Mouse (Mus musculus): ENCODE data around the gene Olfr1391. TPM values are rescaled to one million over a fixed set of nuclear protein-coding genes. Genes with fewer than 3 reads are reported as not detected.

Olfr1391 gene
- not detected in 2 replicates for total RNA-seq (2012; rRNA removed)
- not detected in 2 replicates for total RNA-seq (2014; rRNA removed)
- not detected in 2 replicates for polyA plus RNA-seq (2012; ENCODE audit: insufficient read length, low read depth)

GRCm38 (mm10) chr11:49322442-49322841 is at the start of gene Olfr1391:
TSS of gene Olfr1391 (plus strand) at chr11:49322742.
- Histone ChIP-seq H3K4me3 (replicated peaks in 1 of 3; ENCODE audit: low read depth in 2 of 3, low read length in 2 of 3, poor library complexity in 1 of 3) (no peak within 1 kb of the TSS), H3K27me3 (replicated peaks) (no peaks in the 10 kb centered on the region), H3K4me2 (ENCODE audit: insufficient read depth, low read depth, poor library complexity, severe bottlenecking) (no peak within 1 kb of the TSS), H3K27ac (ENCODE audit: insufficient read depth, low read depth) (no peak within 1 kb of the TSS), H3K36me3 (replicated peaks in 1 of 2; ENCODE audit: control insufficient read depth in 1 of 2, insufficient read depth in 1 of 2, low read length in 1 of 2) (no peaks in the 10 kb centered on the region), H3K4me1 (ENCODE audit: control insufficient read depth in 1 of 2, insufficient read depth in 2 of 2) (peaks cover 0 to 6% of the 10 kb centered on the region in 2 experiments; a peak in 1 of 4 replicates), H3K79me2 (replicated peaks; ENCODE audit: control insufficient read depth, extremely low read depth, insufficient read depth, poor library complexity, severe bottlenecking) (no peaks in the 10 kb centered on the region), H3K9me3 (replicated peaks; ENCODE audit: low read length) (no peaks in the 10 kb centered on the region), H3K9ac (ENCODE audit: insufficient read depth, low read depth) (no peak within 1 kb of the TSS)
- dilution Hi-C loops (cut with MboI; ENCODE audit: extremely low pct_ligation_motif_present, extremely low pct_unique_long_range_greater_than_20kb, low sequenced_read_pairs) (no loop called here), in situ Hi-C loops (cut with MboI; ENCODE audit: low pct_ligation_motif_present, low pct_unique_long_range_greater_than_20kb, low sequenced_read_pairs) (no loop called here)
- DNase-seq (ENCODE audit: extremely low read depth) = no peak
- no peak for TF ChIP-seq E2F4 (IDR thresholded peaks at IDR 0.05; ENCODE audit: insufficient replicate concordance, low read depth, low read length)
- TF ChIP-seq EP300 (IDR thresholded peaks at IDR 0.05; ENCODE audit: low read length) = no peak
- TF ChIP-seq TBP (conservative IDR thresholded peaks at IDR 0.05; ENCODE audit: low read depth, low read length) = no peak
- TF ChIP-seq ETS1 (conservative IDR thresholded peaks at IDR 0.05; ENCODE audit: low read depth, low read length) = no peak
- TF ChIP-seq MEF2A (IDR thresholded peaks at IDR 0.05; ENCODE audit: borderline replicate concordance, low read depth, low read length) = no peak
- no peak for TF ChIP-seq CHD1 (IDR thresholded peaks at IDR 0.05; ENCODE audit: low read depth, low read length)
- TF ChIP-seq RAD21 (IDR thresholded peaks at IDR 0.05; ENCODE audit: low read depth, low read length) = no peak
- no peak for TF ChIP-seq POLR2AphosphoS2 (IDR thresholded peaks at IDR 0.05; ENCODE audit: low read depth, low read length)
- no peak for TF ChIP-seq GABPA (IDR thresholded peaks at IDR 0.05; ENCODE audit: insufficient replicate concordance, low read depth, low read length)
- TF ChIP-seq TCF12 (IDR thresholded peaks at IDR 0.05; ENCODE audit: low read depth, low read length) = no peak
- no peak for TF ChIP-seq MAX (IDR thresholded peaks at IDR 0.05; ENCODE audit: low read length)
- no peak for TF ChIP-seq MXI1 (IDR thresholded peaks at IDR 0.05; ENCODE audit: low read depth, low read length)

DNA sequence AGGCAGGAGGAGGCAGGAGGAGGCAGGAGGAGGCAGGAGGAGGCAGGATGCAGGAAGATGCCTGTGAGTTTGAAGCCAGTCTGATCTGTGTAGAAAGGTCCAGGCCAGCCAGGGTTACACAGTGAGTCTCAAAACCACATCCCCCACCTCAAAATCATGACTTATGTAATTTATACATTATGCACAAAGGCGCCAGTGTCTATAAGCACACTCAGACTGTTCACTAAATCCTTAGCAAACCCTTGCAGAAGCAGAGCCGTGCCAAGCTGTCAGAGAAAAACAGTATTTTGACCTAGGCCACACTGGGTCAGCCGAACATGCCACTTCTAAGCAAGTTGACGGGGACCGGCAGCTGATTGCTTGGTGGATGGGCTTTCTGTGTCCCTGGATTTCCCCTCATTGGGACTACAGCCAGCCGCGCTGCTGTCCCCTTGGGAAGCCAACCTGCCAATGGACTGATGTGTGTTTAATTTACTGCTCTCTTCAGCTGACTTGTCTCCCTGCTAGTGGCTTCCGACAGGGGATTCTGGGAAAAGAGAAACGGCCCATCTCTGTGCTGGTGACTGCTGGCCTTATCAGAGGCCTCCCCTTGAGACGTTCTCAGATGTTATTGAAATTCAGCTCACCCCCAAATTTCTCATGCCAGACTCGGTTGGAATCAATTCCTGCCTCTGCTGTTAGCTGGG is 48.6 kb upstream of the Olfr1391 start:
- Histone ChIP-seq H3K9me3 (replicated peaks; ENCODE audit: low read length) (no peaks in the 10 kb centered on the region), H3K27ac (ENCODE audit: insufficient read depth, low read depth) (no peak overlapping the region), H3K79me2 (replicated peaks; ENCODE audit: control insufficient read depth, extremely low read depth, insufficient read depth, poor library complexity, severe bottlenecking) (no peaks in the 10 kb centered on the region), H3K27me3 (replicated peaks) (no peaks in the 10 kb centered on the region), H3K36me3 (replicated peaks in 1 of 2; ENCODE audit: control insufficient read depth in 1 of 2, insufficient read depth in 1 of 2, low read length in 1 of 2) (peaks cover 0 to 1% of the 10 kb centered on the region in 2 experiments), H3K4me1 (ENCODE audit: control insufficient read depth in 1 of 2, insufficient read depth in 2 of 2) (peaks cover 0 to 3% of the 10 kb centered on the region in 2 experiments; a peak in 2 of 4 replicates), H3K4me2 (ENCODE audit: insufficient read depth, low read depth, poor library complexity, severe bottlenecking) (no peak overlapping the region), H3K9ac (ENCODE audit: insufficient read depth, low read depth) (no peak overlapping the region), H3K4me3 (replicated peaks in 1 of 3; ENCODE audit: low read depth in 2 of 3, low read length in 2 of 3, poor library complexity in 1 of 3) (no peak overlapping the region)
- DNase-seq (ENCODE audit: extremely low read depth) = no peak
- in situ Hi-C loops (cut with MboI; ENCODE audit: low pct_ligation_motif_present, low pct_unique_long_range_greater_than_20kb, low sequenced_read_pairs) (loop anchor here (25.0 kb wide), 1 partner anchor 162 kb away; the partner anchor contains the start of gene Olfr1396), dilution Hi-C loops (cut with MboI; ENCODE audit: extremely low pct_ligation_motif_present, extremely low pct_unique_long_range_greater_than_20kb, low sequenced_read_pairs) (no loop called here)
- TF ChIP-seq UBTF (IDR thresholded peaks at IDR 0.05; ENCODE audit: low read depth, low read length) = no peak
- TF ChIP-seq EP300 (IDR thresholded peaks at IDR 0.05; ENCODE audit: low read length) = no peak
- TF ChIP-seq ZC3H11A (IDR thresholded peaks at IDR 0.05; ENCODE audit: low read depth, low read length) = no peak
- no peak for TF ChIP-seq MYC (IDR thresholded peaks at IDR 0.05; ENCODE audit: low read depth, low read length)
- no peak for TF ChIP-seq KAT2A (IDR thresholded peaks at IDR 0.05; ENCODE audit: insufficient replicate concordance, low read length)
- TF ChIP-seq PAX5 (IDR thresholded peaks at IDR 0.05; ENCODE audit: low read length) = no peak
- TF ChIP-seq MEF2A (IDR thresholded peaks at IDR 0.05; ENCODE audit: borderline replicate concordance, low read depth, low read length) = no peak
- no peak for TF ChIP-seq TCF12 (IDR thresholded peaks at IDR 0.05; ENCODE audit: low read depth, low read length)
- no peak for TF ChIP-seq JUN (IDR thresholded peaks at IDR 0.05; ENCODE audit: insufficient read depth, low read depth, low read length)
- no peak for TF ChIP-seq RCOR1 (conservative IDR thresholded peaks at IDR 0.05; ENCODE audit: low read depth, low read length)
- no peak for TF ChIP-seq TBP (conservative IDR thresholded peaks at IDR 0.05; ENCODE audit: low read depth, low read length)
- TF ChIP-seq SIN3A (IDR thresholded peaks at IDR 0.05; ENCODE audit: low read length) = no peak
- no peak for TF ChIP-seq CTCF (conservative IDR thresholded peaks at IDR 0.05 in 1 of 2, IDR thresholded peaks at IDR 0.05 in 1 of 2; ENCODE audit: low read depth in 2 of 2, low read length in 2 of 2)

Measured in CH12.LX (cell line).